Mouse (Mus musculus) heart, adult 9 months (tissue): Measurements from ENCODE around the gene Wbp1.

Source experiments
- DNase-seq, 2 experiments: peaks; one replicate each; pipeline ENCODE4 v3.0.0; 2022; ENCODE audit warnings: low spot score in 2 of 2

Wbp1 gene

GRCm38 (mm10) chr6:83116373-83117164, 4.8 kb downstream of the Wbp1 start:
- no peak for DNase-seq

- DNase-seq = no peak
Observed at GRCm38 (mm10) chr6:83115682-83116372, 5.5 kb downstream of the Wbp1 start.

DNA sequence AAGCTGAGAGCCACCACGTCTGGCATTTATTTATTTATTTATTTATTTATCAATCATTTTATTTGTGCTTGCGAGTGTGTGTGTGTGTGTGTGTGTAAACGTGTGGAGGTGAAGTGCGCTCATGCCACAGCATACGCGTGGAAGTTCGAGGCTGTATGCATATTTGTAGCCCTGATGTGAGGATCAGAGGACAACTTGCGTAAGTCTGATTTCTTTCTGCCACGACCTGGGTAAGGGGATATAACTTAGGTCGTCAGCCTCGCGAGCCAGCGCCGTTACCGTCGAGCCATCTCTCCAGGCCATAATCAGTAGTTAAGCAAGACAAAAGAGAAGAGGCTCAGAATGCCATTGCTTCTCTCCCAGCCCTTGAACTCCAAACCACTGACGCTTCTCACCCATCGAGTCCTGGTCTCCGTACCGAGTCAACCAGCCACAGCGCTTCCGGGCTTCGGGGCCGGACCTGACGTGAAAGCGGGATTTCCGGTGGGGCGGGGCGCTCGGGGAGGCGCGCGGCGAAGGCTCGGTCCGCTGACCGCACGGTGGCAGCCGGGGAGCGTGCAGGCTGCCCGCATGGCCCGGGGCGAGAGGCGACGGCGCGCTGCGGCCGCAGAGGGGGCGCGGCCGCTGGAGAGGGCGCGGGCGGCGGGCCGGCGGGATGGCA, 6.2 kb downstream of the Wbp1 start, which contains the start of gene Mogs:
TSS of gene Mogs (plus strand) at position 486 of the 661 bp plus-strand sequence.
- DNase-seq = peak; percentile 93 to 95

GRCm38 (mm10) chr6:83111510-83112136, 9.7 kb downstream of the Wbp1 start:
- no peak for DNase-seq

DNA sequence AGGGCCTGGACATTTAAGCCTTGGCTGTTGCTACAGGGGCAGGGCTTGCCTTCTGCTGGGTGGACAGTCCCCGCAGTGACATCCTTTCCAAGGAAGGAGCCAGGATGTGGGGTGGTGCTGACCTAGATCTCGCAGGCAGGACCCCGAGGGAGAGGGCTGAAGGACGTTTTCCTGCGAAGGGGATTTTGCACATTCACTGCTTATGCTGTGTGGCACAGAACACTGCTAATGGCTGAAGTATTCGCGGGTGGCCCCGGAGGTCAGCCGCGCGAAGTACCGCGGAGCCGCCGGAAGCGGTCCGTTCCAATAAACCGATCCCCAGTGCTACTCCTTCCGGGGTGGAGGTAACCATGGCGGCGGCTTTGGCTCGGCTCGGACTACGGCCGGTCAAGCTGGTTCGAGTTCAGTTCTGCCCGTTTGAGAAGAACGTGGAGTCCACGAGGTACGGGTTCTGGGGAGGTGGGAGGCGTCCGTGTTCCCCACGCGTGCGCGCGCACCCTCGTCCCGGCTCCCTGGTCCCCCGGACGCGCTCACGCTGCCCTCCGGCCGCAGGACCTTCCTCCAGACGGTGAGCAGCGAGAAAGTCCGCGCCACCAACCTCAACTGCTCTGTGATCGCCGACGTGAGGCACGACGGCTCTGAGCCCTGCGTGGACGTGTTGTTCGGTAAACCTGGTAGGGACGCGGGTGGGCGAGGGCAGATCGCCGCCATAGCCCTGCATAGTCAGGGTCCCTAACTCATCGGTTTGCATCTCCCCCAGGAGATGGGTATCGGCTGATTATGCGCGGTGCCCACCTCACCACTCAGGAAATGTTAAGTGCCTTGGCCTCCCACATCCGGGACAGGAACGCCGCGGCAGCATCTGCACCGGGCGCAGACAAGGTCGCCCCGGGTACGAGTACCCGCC, 12.3 kb downstream of the Wbp1 start, which contains the start of gene Mrpl53:
TSS of gene Mrpl53 (plus strand) at position 279 of the 907 bp plus-strand sequence.
- peak; percentile 79 to 84 for DNase-seq

GRCm38 (mm10) chr6:83107566-83108400, 13.6 kb downstream of the Wbp1 start:
- DNase-seq = peak in 1 of 2 experiments; percentile 52

DNA sequence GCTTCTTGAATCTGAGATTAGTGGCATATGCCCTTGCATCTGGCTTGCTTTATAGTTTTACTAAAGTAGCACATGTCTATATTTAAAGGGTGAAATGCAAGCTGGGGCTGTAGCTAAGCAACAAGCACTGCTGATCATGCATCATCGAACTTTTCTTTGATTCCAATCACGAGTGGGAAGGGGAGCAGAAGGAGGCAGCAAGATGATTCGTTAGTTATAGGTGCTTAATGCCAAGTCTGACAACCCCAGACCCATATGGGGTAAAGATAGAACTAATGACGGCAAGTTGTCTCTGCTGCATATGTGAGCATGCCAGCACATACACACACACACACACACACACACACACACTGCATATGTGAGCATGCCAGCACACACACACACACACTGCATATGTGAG, 17.2 kb downstream of the Wbp1 start:
- no peak for DNase-seq

- no peak for DNase-seq
Observed at GRCm38 (mm10) chr6:83103130-83103650, 18.2 kb downstream of the Wbp1 start.

DNA sequence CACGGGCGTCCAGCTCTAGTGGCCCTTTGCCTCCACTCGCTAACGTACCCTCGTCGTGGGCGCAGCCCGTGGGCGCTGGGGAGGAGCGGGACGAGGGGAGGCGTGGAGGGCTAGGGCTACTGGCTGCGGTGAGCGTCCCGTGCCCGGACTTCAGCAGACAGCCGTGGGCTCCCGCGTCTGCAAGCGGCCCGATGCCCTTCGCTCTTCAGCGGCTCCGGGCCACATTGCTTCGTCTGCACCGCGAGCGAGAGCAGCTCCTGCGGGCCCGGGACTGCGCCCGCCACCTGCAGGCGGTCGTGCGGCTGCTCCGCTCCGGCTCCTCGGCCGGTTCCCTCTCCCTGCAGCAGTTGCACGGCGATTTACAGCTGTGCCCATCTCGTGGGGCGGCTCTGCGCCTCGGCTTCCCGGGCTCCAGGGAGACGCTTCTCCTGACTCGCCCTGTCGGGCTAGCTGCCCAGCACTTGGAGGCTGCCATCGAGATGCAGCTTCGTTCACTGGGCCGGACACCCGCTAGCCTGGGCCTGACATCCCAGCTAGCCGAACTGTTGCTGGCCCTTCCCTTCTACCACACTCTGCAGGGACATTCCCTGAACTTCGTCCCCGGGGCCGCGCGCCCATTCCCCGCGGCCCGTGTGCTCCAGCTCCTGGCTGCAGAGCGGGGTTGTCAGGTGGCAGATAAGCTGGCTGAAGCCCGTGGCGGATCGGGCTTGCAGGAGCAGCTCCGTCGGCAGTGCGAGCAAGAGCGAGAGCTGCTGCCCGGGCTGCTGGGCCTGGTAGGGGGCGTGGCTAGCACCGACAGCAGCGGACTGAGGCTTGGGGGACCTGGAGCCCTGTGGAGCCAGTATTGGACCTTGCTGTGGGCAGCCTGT, 19.4 kb downstream of the Wbp1 start:
- DNase-seq = peak in 1 of 2 experiments; percentile 46

GRCm38 (mm10) chr6:83101316-83101687, 20.1 kb downstream of the Wbp1 start, which contains the start of the genes Ccdc142 and Gm42688:
TSS of gene Ccdc142 (plus strand) at chr6:83101601.
TSS of gene Gm42688 (plus strand) at chr6:83101617.
- DNase-seq = peak; percentile 92 to 93

GRCm38 (mm10) chr6:83098411-83098810, 22.9 kb downstream of the Wbp1 start:
- DNase-seq = no peak

- DNase-seq = no peak
Observed at GRCm38 (mm10) chr6:83095968-83096367, 25.4 kb downstream of the Wbp1 start.

GRCm38 (mm10) chr6:83092416-83093127, 28.8 kb downstream of the Wbp1 start:
- DNase-seq = no peak

DNA sequence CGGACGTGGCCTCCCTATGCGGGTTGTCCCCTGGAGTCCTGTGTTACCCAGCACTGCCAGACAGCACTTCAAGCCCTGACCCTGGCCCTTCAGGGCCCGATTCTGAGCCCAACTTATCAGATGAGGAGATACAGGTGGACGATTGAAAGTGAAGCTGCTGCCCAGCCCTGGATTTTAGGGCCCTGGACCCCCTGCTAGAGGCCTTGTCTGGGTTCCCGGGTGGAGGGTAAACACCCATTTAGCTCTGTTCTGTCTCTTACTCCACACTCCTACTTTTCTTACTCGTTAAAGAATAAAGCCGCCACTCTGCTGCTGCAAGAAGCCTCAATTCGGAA, 33.5 kb downstream of the Wbp1 start:
- DNase-seq = no peak

- DNase-seq = peak in 1 of 2 experiments; percentile 46
Observed at GRCm38 (mm10) chr6:83087205-83087925, 34.0 kb downstream of the Wbp1 start.

GRCm38 (mm10) chr6:83086121-83087035, 35.0 kb downstream of the Wbp1 start, which contains the start of gene Lbx2:
TSS of gene Lbx2 (plus strand) at chr6:83086367.
- no peak for DNase-seq
